Mouse (Mus musculus) limb, embryonic 14.5 days (tissue): ENCODE measurements at regions not wholly inside any gene's neighbourhood (a gene's known extent, or its start where the extent isn't known, plus 50 kb on each side); places are given as distances from the start of the nearest gene placed in this dataset.

ENCODE experiments used
- ATAC-seq: fragments of 200-750 bp; cut with Nextera tagmentation; 2 replicates; pipeline ENCODE4 v1.8.0; 2017; ENCODE audit warnings: low read depth, moderate number of reproducible peaks, moderate TSS enrichment; ENCODE audit not compliant: low FRiP score
- DNase-seq: peaks from one replicate; pipeline ENCODE4 v3.0.0-alpha.2; 2015; ENCODE audit warnings: low spot score
- H3K27ac ChIP-seq: fragments of 300-500 bp; sonication (generic); replicated peaks from 2 replicates; pipeline ENCODE4 v1.5.1; 2014; ENCODE audit warnings: low read depth, mild to moderate bottlenecking, low read length, moderate library complexity, mixed read lengths
- H3K27me3 ChIP-seq: fragments of 300-500 bp; sonication (generic); 2 replicates; pipeline ENCODE4 v1.6.1; 2014; ENCODE audit warnings: low read length, mixed read lengths; ENCODE audit not compliant: control insufficient read depth, insufficient read depth
- H3K36me3 ChIP-seq: fragments of 300-500 bp; sonication (generic); 2 replicates; pipeline ENCODE4 v1.6.1; 2014; ENCODE audit warnings: mild to moderate bottlenecking, low read length, moderate library complexity, mixed read lengths; ENCODE audit not compliant: control insufficient read depth, insufficient read depth
- H3K4me1 ChIP-seq: fragments of 300-500 bp; sonication (generic); 2 replicates; pipeline ENCODE4 v1.6.1; 2014; ENCODE audit warnings: antibody characterized with exemption, low read length, mixed read lengths; ENCODE audit not compliant: control insufficient read depth, insufficient read depth
- H3K4me2 ChIP-seq: fragments of 300-500 bp; sonication (generic); replicated peaks from 2 replicates; pipeline ENCODE4 v1.6.1; 2014; ENCODE audit warnings: low read depth, mild to moderate bottlenecking, low read length, moderate library complexity; ENCODE audit not compliant: severe bottlenecking
- H3K4me3 ChIP-seq: fragments of 300-500 bp; sonication (generic); replicated peaks from 2 replicates; pipeline ENCODE4 v1.5.1; 2014; ENCODE audit warnings: low read length
- H3K9ac ChIP-seq: fragments of 300-500 bp; sonication (generic); 2 replicates; pipeline ENCODE4 v1.6.1; 2014; ENCODE audit warnings: mild to moderate bottlenecking, low read depth, low read length, moderate library complexity; ENCODE audit not compliant: severe bottlenecking
- H3K9me3 ChIP-seq: fragments of 300-500 bp; sonication (generic); 2 replicates; pipeline ENCODE4 v1.6.1; 2016; ENCODE audit warnings: low read length; ENCODE audit not compliant: control insufficient read depth
- POLR2A ChIP-seq: fragments of 200-500 bp; IDR thresholded peaks from 2 replicates; pipeline ENCODE4 v1.8.0; 2012; ENCODE audit warnings: inconsistent platforms, mild to moderate bottlenecking, moderate library complexity, borderline replicate concordance; ENCODE audit not compliant: insufficient read depth, insufficient read length; ENCODE audit errors: extremely low read depth
- WGBS: fragments of 180-500 bp; shearing (Covaris S2); extraction: QIAGEN DNeasy Blood & Tissue Kit; methylation state at CpG from one replicate; pipeline ENCODE4 v1.1.7; 2014; 5-methylcytosine and 5-hydroxymethylcytosine counted together

GRCm38 (mm10) chr6:51730564-51731351 lies 207.1 kb downstream of the Snx10 start:
- H3K4me2 ChIP-seq, result no peak overlapping the region
- no peak overlapping the region for H3K4me3 ChIP-seq
- no peak overlapping the region for H3K9ac ChIP-seq
- peaks cover 17% of the 10 kb centered on the region; the same call in 1 of the 2 replicates for H3K4me1 ChIP-seq
- ATAC-seq (no peak), DNase-seq (no peak)
- 75% methylated on average over 17 of the region's 17 CpGs for WGBS
- H3K36me3 ChIP-seq, result no peaks in the 10 kb centered on the region
- TF ChIP-seq POLR2A, result no peak
- no peaks in the 10 kb centered on the region for H3K9me3 ChIP-seq
- no peak overlapping the region for H3K27ac ChIP-seq
- no peaks in the 10 kb centered on the region for H3K27me3 ChIP-seq

GRCm38 (mm10) chr6:51732298-51732895 lies 208.7 kb downstream of the Snx10 start:
- no peak overlapping the region for H3K4me2 ChIP-seq
- no peak overlapping the region for H3K9ac ChIP-seq
- H3K4me1 ChIP-seq, result peaks cover 17% of the 10 kb centered on the region; the same call in 1 of the 2 replicates
- DNase-seq (no peak), ATAC-seq (peak; percentile 34)
- WGBS, result 48% methylated on average over 11 of the region's 11 CpGs
- H3K9me3 ChIP-seq, result no peaks in the 10 kb centered on the region
- H3K27me3 ChIP-seq, result no peaks in the 10 kb centered on the region
- TF ChIP-seq POLR2A, result no peak
- H3K27ac ChIP-seq, result no peak overlapping the region
- no peak overlapping the region for H3K4me3 ChIP-seq
- no peaks in the 10 kb centered on the region for H3K36me3 ChIP-seq

GRCm38 (mm10) chr6:51736051-51736450 lies 212.3 kb downstream of the Snx10 start:
- WGBS, result 41% methylated on average over 5 of the region's 5 CpGs
- Histone ChIP-seq H3K27ac (no peak overlapping the region), H3K27me3 (no peaks in the 10 kb centered on the region), H3K4me3 (no peak overlapping the region), H3K9ac (no peak overlapping the region), H3K4me2 (no peak overlapping the region), H3K9me3 (no peaks in the 10 kb centered on the region), H3K36me3 (no peaks in the 10 kb centered on the region), H3K4me1 (peaks cover 13% of the 10 kb centered on the region)
- DNase-seq (no peak), ATAC-seq (no peak)
- TF ChIP-seq POLR2A, result no peak

DNA sequence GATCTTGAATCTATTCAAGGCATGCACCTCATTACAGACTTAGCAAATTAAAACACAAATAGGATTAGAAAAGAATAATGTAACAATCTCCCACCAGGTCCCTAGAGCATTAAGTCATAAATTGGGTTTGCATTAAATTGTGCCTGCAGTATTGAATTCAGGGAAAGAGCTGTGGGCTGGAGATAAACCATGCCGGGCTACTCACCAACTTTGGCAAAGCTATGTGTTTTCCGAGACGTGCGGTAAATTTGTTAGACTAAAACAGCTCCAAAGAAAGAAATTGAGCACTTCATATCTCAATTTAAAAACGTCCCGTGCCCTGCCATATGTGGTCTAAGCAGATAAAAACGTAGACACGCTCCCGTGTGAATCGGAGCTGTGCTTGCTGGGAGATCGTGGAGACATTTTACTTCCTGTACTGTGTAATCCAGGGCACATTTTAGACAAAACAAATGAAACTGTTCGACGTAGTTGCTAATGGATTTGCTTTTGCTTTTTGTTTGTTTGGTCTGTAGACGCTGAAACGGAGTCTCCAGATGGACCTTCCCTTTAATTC lies 219.5 kb downstream of the Snx10 start:
- Histone ChIP-seq H3K27me3 (no peaks in the 10 kb centered on the region), H3K27ac (no peak overlapping the region), H3K4me1 (peaks cover 17% of the 10 kb centered on the region; the same call in 1 of the 2 replicates), H3K4me3 (no peak overlapping the region), H3K4me2 (no peak overlapping the region), H3K9ac (no peak overlapping the region), H3K9me3 (no peaks in the 10 kb centered on the region), H3K36me3 (no peaks in the 10 kb centered on the region)
- no peak for TF ChIP-seq POLR2A
- DNase-seq (no peak), ATAC-seq (no peak)
- WGBS, result 44% methylated on average over 15 of the region's 15 CpGs

GRCm38 (mm10) chr6:51744607-51745006 lies 220.9 kb downstream of the Snx10 start:
- ATAC-seq, result no peak
- no peak for TF ChIP-seq POLR2A

More at GRCm38 (mm10) chr6:51744607-51745006, 220.9 kb downstream of the Snx10 start:
- Histone ChIP-seq H3K27ac (no peak overlapping the region), H3K4me2 (no peak overlapping the region), H3K27me3 (no peaks in the 10 kb centered on the region), H3K4me3 (no peak overlapping the region), H3K9ac (no peak overlapping the region), H3K4me1 (peaks cover 17% of the 10 kb centered on the region; the same call in 1 of the 2 replicates), H3K9me3 (no peaks in the 10 kb centered on the region), H3K36me3 (no peaks in the 10 kb centered on the region)
- WGBS, result 24% methylated on average over 2 of the region's 2 CpGs
- no peak for DNase-seq
